Mouse (Mus musculus): Measurements from ENCODE around the gene Ric8b. TPM values are rescaled to one million over a fixed set of nuclear protein-coding genes. Genes with fewer than 3 reads are reported as not detected.

The Ric8b gene
- total RNA-seq, 2 experiments from 2014 or later = 63.5 to 65.4 TPM

GRCm38 (mm10) chr10:85050668-85051208 lies 133.3 kb downstream of the Ric8b start:
- DNase-seq (ENCODE audit: low spot score in 2 of 2) = no peak

- DNase-seq (ENCODE audit: low spot score in 2 of 2) = no peak
Observed at GRCm38 (mm10) chr10:85052451-85052850, 135.0 kb downstream of the Ric8b start.

- DNase-seq (ENCODE audit: low spot score in 2 of 2) = no peak
Observed at GRCm38 (mm10) chr10:85054876-85055275, 137.5 kb downstream of the Ric8b start.

Other genes with a start within 250 kb of the Ric8b start
- 10 to 100 TPM; 10.1 to 12.5 TPM for gene Rfx4, start 161.6 kb upstream of the Ric8b start, total RNA-seq (2021)
- under 1 TPM; 0.45 to 0.70 TPM for gene Fhl4, start 184.9 kb downstream of the Ric8b start, total RNA-seq (2021)
- gene Tmem263, start 185.0 kb downstream of the Ric8b start, total RNA-seq (2021) = 10 to 100 TPM; 37.8 to 43.6 TPM
- 10 to 100 TPM; 16.6 to 18.2 TPM for gene Mterf2, start 210.4 kb downstream of the Ric8b start, total RNA-seq (2021)